Mouse (Mus musculus): ENCODE measurements around the gene Cntn5. TPM values are rescaled to one million over a fixed set of nuclear protein-coding genes. Genes with fewer than 3 reads are reported as not detected.

The Cntn5 gene
- polyA plus RNA-seq, 1 experiment from 2014 or later, result 2.7 TPM

GRCm38 (mm10) chr9:9899070-9899469, 1005.5 kb downstream of the Cntn5 start:
- Histone ChIP-seq H3K4me1 (replicated peaks) (no peaks in the 10 kb centered on the region), H3K36me3 (no peaks in the 10 kb centered on the region), H3K9ac (replicated peaks) (no peak overlapping the region), H3K9me3 (no peaks in the 10 kb centered on the region), H3K4me2 (no peak overlapping the region), H3K27ac (no peak overlapping the region), H3K4me3 (replicated peaks) (no peak overlapping the region), H3K27me3 (no peaks in the 10 kb centered on the region)
- WGBS, result 77% methylated on average over 5 of the region's 5 CpGs
- no peak for ATAC-seq (ENCODE audit: insufficient number of reproducible peaks, insufficient read depth, low FRiP score, low TSS enrichment, low read depth)

- 88% methylated on average over 6 of the region's 6 CpGs for WGBS
- Histone ChIP-seq H3K27me3 (no peaks in the 10 kb centered on the region), H3K27ac (no peak overlapping the region), H3K9ac (replicated peaks) (no peak overlapping the region), H3K4me1 (replicated peaks) (no peaks in the 10 kb centered on the region), H3K36me3 (no peaks in the 10 kb centered on the region), H3K9me3 (no peaks in the 10 kb centered on the region), H3K4me3 (replicated peaks) (no peak overlapping the region), H3K4me2 (no peak overlapping the region)
- no peak for ATAC-seq (ENCODE audit: insufficient number of reproducible peaks, insufficient read depth, low FRiP score, low TSS enrichment, low read depth)
Observed at GRCm38 (mm10) chr9:9886210-9886609, 1018.4 kb downstream of the Cntn5 start.

DNA sequence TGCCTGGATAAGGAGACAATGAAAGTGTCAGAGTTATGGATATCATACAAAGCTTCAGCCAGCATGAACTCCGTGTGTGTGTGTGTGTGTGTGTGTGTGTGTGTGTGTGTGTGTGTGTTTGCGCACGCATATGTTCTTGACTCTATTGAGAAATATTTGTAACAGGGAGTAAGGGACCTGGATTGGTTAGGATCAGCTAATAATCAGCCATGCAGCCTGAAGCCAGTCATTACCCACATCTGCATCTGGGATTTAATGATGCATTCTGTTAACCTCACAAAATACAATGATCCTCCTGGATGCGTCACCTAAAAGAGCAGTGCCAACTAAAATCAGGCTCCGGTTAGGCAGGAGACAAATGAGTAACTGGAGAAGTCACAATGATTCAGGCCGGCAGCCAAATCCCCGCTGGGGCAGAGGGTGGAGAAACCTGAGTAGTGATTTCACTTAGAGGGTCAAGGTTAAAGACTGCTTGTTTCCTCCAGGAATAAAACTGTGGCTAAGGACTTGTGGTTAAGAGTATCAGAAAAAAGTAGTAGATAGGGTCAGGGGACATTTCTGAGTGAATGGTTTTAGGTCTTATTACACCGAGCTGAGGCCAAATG, 1021.7 kb downstream of the Cntn5 start:
- Histone ChIP-seq H3K27me3 (no peaks in the 10 kb centered on the region), H3K36me3 (no peaks in the 10 kb centered on the region), H3K4me3 (replicated peaks) (no peak overlapping the region), H3K4me1 (replicated peaks) (no peaks in the 10 kb centered on the region), H3K9ac (replicated peaks) (no peak overlapping the region), H3K27ac (no peak overlapping the region), H3K4me2 (no peak overlapping the region), H3K9me3 (no peaks in the 10 kb centered on the region)
- 0 out of 2 replicates have a peak, but pooled peaks have one; percentile 52 for ATAC-seq (ENCODE audit: insufficient number of reproducible peaks, insufficient read depth, low FRiP score, low TSS enrichment, low read depth)
- WGBS, result 40% methylated on average over 6 of the region's 8 CpGs

GRCm38 (mm10) chr9:9872112-9873035, 1032.2 kb downstream of the Cntn5 start:
- no peaks in the 10 kb centered on the region for H3K36me3 ChIP-seq
- 44% methylated on average over 7 of the region's 7 CpGs for WGBS
- H3K27ac ChIP-seq, result no peak overlapping the region
- H3K4me2 ChIP-seq, result no peak overlapping the region
- no peaks in the 10 kb centered on the region for H3K9me3 ChIP-seq
- no peaks in the 10 kb centered on the region for H3K27me3 ChIP-seq
- no peaks in the 10 kb centered on the region for H3K4me1 ChIP-seq (replicated peaks)
- H3K9ac ChIP-seq (replicated peaks), result no peak overlapping the region
- no peak for ATAC-seq (ENCODE audit: insufficient number of reproducible peaks, insufficient read depth, low FRiP score, low TSS enrichment, low read depth)
- no peak overlapping the region for H3K4me3 ChIP-seq (replicated peaks)

GRCm38 (mm10) chr9:9860631-9861030, 1043.9 kb downstream of the Cntn5 start:
- ATAC-seq (ENCODE audit: insufficient number of reproducible peaks, insufficient read depth, low FRiP score, low TSS enrichment, low read depth), result no peak
- H3K4me1 ChIP-seq (replicated peaks), result no peaks in the 10 kb centered on the region
- H3K27me3 ChIP-seq, result no peaks in the 10 kb centered on the region
- 84% methylated on average over 3 of the region's 3 CpGs for WGBS
- no peaks in the 10 kb centered on the region for H3K36me3 ChIP-seq
- H3K4me3 ChIP-seq (replicated peaks), result no peak overlapping the region
- H3K9me3 ChIP-seq, result no peaks in the 10 kb centered on the region
- no peak overlapping the region for H3K9ac ChIP-seq (replicated peaks)
- no peak overlapping the region for H3K4me2 ChIP-seq
- H3K27ac ChIP-seq, result no peak overlapping the region

- no peak for ATAC-seq (ENCODE audit: insufficient number of reproducible peaks, insufficient read depth, low FRiP score, low TSS enrichment, low read depth)
- H3K4me3 ChIP-seq (replicated peaks), result no peak overlapping the region
- no peaks in the 10 kb centered on the region for H3K36me3 ChIP-seq
- H3K9me3 ChIP-seq, result no peaks in the 10 kb centered on the region
- H3K4me1 ChIP-seq (replicated peaks), result no peaks in the 10 kb centered on the region
- H3K27ac ChIP-seq, result no peak overlapping the region
- 43% methylated on average over 1 of the region's 1 CpGs for WGBS
- H3K27me3 ChIP-seq, result no peaks in the 10 kb centered on the region
- H3K9ac ChIP-seq (replicated peaks), result no peak overlapping the region
- no peak overlapping the region for H3K4me2 ChIP-seq
Observed at GRCm38 (mm10) chr9:9859323-9859722, 1045.3 kb downstream of the Cntn5 start.

- Histone ChIP-seq H3K4me3 (replicated peaks) (no peak overlapping the region), H3K4me2 (no peak overlapping the region), H3K27me3 (no peaks in the 10 kb centered on the region), H3K4me1 (replicated peaks) (no peaks in the 10 kb centered on the region), H3K36me3 (no peaks in the 10 kb centered on the region), H3K9ac (replicated peaks) (no peak overlapping the region), H3K27ac (no peak overlapping the region), H3K9me3 (no peaks in the 10 kb centered on the region)
- WGBS, result 81% methylated on average over 1 of the region's 1 CpGs
- ATAC-seq (ENCODE audit: insufficient number of reproducible peaks, insufficient read depth, low FRiP score, low TSS enrichment, low read depth), result no peak
Observed at GRCm38 (mm10) chr9:9854791-9855190, 1049.8 kb downstream of the Cntn5 start.

DNA sequence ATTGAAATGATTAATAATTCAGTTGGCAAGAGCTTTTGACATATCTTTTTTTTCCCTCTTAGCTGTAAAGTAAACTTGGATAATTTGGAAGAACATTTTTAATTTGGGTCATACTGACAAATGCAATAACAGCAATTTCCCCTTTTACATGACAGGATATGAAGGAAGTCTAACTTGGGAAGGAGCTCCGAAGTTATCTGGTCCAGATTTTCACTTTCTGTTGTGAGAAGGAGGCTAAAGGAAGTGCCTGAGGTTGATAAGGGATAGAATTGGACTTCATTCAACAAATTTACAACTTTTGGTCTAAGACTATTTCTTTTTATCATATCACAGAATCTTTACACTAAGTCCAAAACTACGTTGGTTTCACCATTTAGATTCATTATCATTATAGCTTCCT, 1074.3 kb downstream of the Cntn5 start:
- Histone ChIP-seq H3K4me3 (replicated peaks) (no peak overlapping the region), H3K9ac (replicated peaks) (no peak overlapping the region), H3K27ac (no peak overlapping the region), H3K4me2 (no peak overlapping the region), H3K4me1 (replicated peaks) (no peaks in the 10 kb centered on the region), H3K36me3 (no peaks in the 10 kb centered on the region), H3K9me3 (no peaks in the 10 kb centered on the region), H3K27me3 (no peaks in the 10 kb centered on the region)
- WGBS, result 81% methylated on average over 2 of the region's 2 CpGs
- ATAC-seq (ENCODE audit: insufficient number of reproducible peaks, insufficient read depth, low FRiP score, low TSS enrichment, low read depth), result no peak

DNA sequence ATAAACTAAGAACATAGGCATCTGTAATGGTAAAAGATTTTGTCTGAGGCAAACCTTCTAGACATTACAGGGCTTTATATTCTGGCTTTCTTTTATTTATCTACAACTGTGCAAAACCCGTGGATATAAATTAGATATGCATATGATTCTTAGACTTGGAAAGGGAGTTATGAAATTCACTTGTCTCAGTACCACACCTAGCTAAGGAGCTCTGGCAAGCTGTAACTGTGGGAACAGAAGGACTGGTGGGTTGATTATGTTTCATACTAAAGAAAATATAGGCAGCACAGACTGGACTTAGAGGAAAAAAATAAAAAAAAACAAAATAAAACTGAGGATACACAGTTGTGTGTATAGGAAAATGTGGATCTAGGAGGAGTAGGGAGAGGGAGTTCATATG, 1084.6 kb downstream of the Cntn5 start:
- WGBS, result 80% methylated on average over 1 of the region's 1 CpGs
- Histone ChIP-seq H3K4me1 (replicated peaks) (no peaks in the 10 kb centered on the region), H3K27ac (no peak overlapping the region), H3K27me3 (no peaks in the 10 kb centered on the region), H3K36me3 (no peaks in the 10 kb centered on the region), H3K4me2 (no peak overlapping the region), H3K9me3 (no peaks in the 10 kb centered on the region), H3K4me3 (replicated peaks) (no peak overlapping the region), H3K9ac (replicated peaks) (no peak overlapping the region)
- ATAC-seq (ENCODE audit: insufficient number of reproducible peaks, insufficient read depth, low FRiP score, low TSS enrichment, low read depth), result no peak

DNA sequence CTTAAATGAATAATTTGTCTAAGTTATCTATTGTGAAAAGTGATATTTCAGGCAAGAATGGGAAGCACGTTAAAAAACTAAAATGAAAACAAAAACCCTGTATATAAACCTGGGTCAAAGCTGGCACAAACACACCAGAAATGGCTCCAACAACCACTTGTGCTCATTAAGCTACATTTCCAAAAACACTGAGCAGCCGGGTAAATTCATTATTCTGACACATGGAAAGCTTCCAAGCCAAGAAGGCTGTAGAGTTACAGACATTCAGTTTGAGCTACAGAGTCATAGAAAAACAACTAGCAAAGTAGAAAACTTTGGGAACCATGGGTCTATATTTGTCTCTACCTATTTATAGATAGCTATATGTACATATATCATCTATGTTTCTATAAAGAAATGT, 1087.1 kb downstream of the Cntn5 start:
- 80% methylated on average over 2 of the region's 2 CpGs for WGBS
- no peaks in the 10 kb centered on the region for H3K4me1 ChIP-seq (replicated peaks)
- no peaks in the 10 kb centered on the region for H3K9me3 ChIP-seq
- no peak overlapping the region for H3K4me3 ChIP-seq (replicated peaks)
- no peak for ATAC-seq (ENCODE audit: insufficient number of reproducible peaks, insufficient read depth, low FRiP score, low TSS enrichment, low read depth)
- no peaks in the 10 kb centered on the region for H3K36me3 ChIP-seq
- H3K4me2 ChIP-seq, result no peak overlapping the region
- H3K27ac ChIP-seq, result no peak overlapping the region
- H3K27me3 ChIP-seq, result no peaks in the 10 kb centered on the region
- H3K9ac ChIP-seq (replicated peaks), result no peak overlapping the region

- H3K9ac ChIP-seq (replicated peaks), result no peak overlapping the region
- no peaks in the 10 kb centered on the region for H3K4me1 ChIP-seq (replicated peaks)
- H3K36me3 ChIP-seq, result no peaks in the 10 kb centered on the region
- no peak overlapping the region for H3K4me3 ChIP-seq (replicated peaks)
- WGBS, result 80% methylated on average over 2 of the region's 2 CpGs
- H3K27ac ChIP-seq, result no peak overlapping the region
- H3K9me3 ChIP-seq, result no peaks in the 10 kb centered on the region
- H3K4me2 ChIP-seq, result no peak overlapping the region
- ATAC-seq (ENCODE audit: insufficient number of reproducible peaks, insufficient read depth, low FRiP score, low TSS enrichment, low read depth), result no peak
- no peaks in the 10 kb centered on the region for H3K27me3 ChIP-seq
Observed at GRCm38 (mm10) chr9:9799546-9799945, 1105.0 kb downstream of the Cntn5 start.
